Mouse (Mus musculus) E14TG2a.4 (cell line): ENCODE measurements around the gene Tinagl1.

Experiments
- CTCF ChIP-seq: conservative IDR thresholded peaks from 2 replicates; pipeline ENCODE4 v1.5.1; 2014; ENCODE audit warnings: low read length
- NANOG ChIP-seq: IDR thresholded peaks from 2 replicates; pipeline ENCODE4 v1.6.1; 2014; ENCODE audit warnings: borderline replicate concordance, low read length, mixed read lengths
- POU5F1 ChIP-seq: IDR thresholded peaks from 2 replicates; pipeline ENCODE4 v1.6.1; 2014; ENCODE audit warnings: low read length, borderline replicate concordance

DNA sequence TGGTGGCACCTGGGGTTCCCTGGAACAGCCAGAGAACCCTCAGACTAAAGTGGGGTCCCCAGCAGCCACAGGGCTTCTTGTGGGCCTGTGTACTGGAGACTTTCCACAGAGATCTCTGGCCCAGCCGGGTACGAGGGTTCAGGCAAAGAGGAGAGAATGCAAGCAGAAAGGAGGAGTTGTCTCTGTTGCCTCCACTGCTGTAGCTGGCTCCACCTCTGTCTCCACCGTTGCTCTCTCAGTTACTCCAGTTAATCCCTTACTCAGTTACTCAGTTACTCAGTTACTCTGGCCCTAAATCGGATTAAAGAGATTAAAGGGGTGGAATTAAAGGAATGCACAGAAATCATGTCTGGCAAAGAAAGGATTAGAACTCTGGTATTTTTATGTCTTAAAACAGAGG lies 47.3 kb upstream of the Tinagl1 start, which contains the start of gene Gm853:
- TF ChIP-seq CTCF (no peak), NANOG (no peak), POU5F1 (no peak)
